Mouse (Mus musculus) embryonic fibroblast, embryonic 13.5 days (primary cell): ENCODE measurements around the gene Disc1.

Source experiments
- CTCF ChIP-seq: IDR thresholded peaks from 2 replicates; pipeline ENCODE4 v1.5.1; 2011; ENCODE audit warnings: mild to moderate bottlenecking, control low read depth, low read length, moderate library complexity, borderline replicate concordance; ENCODE audit not compliant: insufficient read depth
- POLR2A ChIP-seq: IDR thresholded peaks from 2 replicates; pipeline ENCODE4 v1.6.1; 2011; ENCODE audit warnings: low read depth, mild to moderate bottlenecking, control low read depth, low read length, moderate library complexity

DNA sequence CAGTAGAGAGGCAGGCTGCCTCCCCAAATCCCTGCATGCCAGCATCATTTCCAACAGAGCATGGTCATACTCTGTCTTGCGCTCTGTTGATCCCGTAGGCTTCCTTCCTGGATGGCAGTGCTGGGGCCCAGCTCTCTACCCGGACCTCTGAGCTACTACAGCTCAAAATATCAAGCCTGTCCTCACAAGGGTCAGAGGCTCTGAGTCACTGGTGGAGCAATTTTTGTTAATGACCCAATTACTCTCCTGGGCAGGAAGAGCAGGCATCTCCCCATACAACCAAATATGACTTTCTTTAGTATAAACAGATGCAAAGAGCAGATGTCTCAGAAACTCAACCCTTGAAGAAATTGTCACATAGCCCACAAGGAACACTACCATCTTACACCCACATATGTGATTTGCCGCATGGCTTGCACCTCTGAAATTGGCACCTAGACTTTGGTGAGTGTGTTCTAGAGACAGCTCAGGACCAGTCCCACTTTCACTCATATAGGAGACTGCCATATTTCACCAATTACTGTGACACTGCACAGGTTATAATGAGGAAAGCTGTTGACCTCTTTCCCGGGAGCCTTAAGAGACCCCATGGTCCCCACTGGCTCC, 176.6 kb downstream of the Disc1 start:
- TF ChIP-seq POLR2A: no peak
- no peak for TF ChIP-seq CTCF
